Mouse (Mus musculus) bone marrow, adult 2 months (tissue): ENCODE results near the gene Cit.

ENCODE experiments used
- CTCF ChIP-seq: fragments of 200-500 bp; IDR thresholded peaks from 2 replicates; pipeline ENCODE4 v1.5.1; 2011; ENCODE audit warnings: low read length, control low read depth; ENCODE audit not compliant: control insufficient read depth, insufficient read depth
- POLR2A ChIP-seq: fragments of 200-500 bp; IDR thresholded peaks from 2 replicates; pipeline ENCODE4 v1.6.1; 2011; ENCODE audit warnings: low read depth, mild to moderate bottlenecking, control low read depth, low read length, borderline replicate concordance; ENCODE audit not compliant: control insufficient read depth

DNA sequence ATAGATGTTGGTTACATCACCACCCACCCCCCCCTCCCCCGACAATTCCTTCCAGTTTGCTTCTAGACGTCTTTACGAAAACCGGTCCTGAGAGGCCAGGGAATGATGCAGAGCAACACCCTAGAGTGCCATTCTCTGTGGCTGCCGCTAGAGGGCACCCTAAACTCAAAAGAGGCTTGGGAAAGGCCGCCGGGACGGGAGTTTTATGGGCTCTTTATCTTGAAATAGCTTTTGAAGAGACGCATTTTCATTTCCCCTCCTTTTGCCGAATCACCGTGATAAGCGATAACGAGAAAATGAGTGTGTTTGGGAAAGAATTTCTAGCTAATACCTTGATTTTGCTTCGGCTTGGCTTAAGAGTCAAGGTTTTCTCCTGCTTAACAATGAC, 186.1 kb downstream of the Cit start:
- TF ChIP-seq POLR2A (no peak), CTCF (peak; percentile 86)
